Mouse (Mus musculus): ENCODE results near the gene Pecr. TPM values are rescaled to one million over a fixed set of nuclear protein-coding genes. Genes with fewer than 3 reads are reported as not detected.
A peak's percentile ranks its signal among the peaks of the same experiment; 100 is the strongest.
"Not testable (repeated sequence)": the region's sequence is repeated elsewhere in the genome, so short reads cannot be mapped to it uniquely, and the experiment has no call there.

Pecr gene
- polyA plus RNA-seq, 1 experiment from 2014 or later, result 21.7 TPM

DNA sequence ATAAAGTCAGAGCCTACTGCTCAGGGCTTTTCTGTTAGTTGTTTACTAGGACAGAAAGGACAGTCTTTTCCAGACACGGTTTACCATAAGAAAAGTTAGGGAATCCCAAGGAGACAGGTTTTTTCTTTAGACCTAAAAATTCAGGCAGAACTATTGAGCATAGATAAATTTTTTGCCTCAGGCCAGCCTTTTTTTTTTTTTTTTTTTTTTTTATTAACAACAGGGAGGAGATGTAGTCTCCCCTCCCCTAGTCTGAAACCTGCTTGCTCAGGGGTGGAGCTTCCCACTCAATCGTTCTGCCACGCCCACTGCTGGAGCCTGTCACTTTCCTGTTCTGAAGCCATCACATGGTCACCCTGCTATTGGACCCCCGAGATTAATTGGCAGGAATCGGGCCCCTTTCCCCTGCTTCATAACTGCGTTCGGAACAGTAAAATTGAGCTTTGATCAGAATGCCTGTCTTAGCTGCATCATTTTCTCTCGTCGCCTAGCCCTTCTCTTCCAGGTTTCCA is 35.8 kb downstream of the Pecr start:
- not testable (repeated sequence) for H3K9ac ChIP-seq; H3K27ac ChIP-seq; H3K36me3 ChIP-seq; H3K27me3 ChIP-seq; H3K4me3 ChIP-seq; H3K4me1 ChIP-seq (replicated peaks); H3K4me2 ChIP-seq; ATAC-seq (replicated peaks; ENCODE audit: insufficient number of reproducible peaks, insufficient read depth, low FRiP score, low read depth); H3K9me3 ChIP-seq (replicated peaks)
- WGBS, result 48% methylated on average over 9 of the region's 9 CpGs

DNA sequence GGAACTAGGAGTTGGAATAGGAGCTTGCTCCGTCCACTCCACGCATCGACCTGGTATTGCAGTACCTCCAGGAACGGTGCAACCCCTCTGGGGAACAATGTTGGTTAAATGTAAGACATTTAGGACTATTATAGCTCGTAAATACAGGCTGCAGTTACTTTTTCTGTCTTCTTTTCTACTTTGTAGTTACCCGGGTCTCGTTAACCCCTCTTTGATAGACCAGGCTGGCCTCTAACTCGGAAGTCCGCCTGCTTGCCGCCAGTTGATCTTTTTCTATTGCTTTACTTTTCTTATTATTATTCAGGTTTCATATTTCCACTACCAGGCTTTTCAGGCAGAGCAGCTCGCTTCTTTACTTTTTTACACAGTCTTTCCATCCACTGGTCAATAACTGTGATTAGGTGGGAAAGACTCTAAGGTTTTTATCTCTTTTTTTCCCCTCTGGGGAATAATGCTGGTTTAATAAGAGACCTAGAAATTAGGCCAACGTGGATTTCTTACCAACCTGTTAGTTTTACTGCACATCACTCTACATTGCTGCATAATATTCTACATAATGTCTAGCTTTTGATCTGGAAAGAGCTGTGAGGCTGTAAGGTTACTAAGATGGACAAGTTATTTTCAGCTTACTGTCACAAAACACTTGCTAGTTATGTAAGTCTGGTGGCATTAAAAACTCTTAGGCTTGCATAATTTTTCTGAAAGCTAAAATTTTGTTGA is 39.6 kb downstream of the Pecr start:
- Histone ChIP-seq H3K4me1 (replicated peaks) (no peaks in the 10 kb centered on the region), H3K4me3 (peak overlapping the region; percentile 56), H3K27ac (peak overlapping the region; percentile 98), H3K4me2 (peak overlapping the region; percentile 77), H3K9ac (0 out of 2 replicates have a peak overlapping the region, but pooled peaks have one; percentile 25), H3K9me3 (replicated peaks) (no peaks in the 10 kb centered on the region), H3K27me3 (no peaks in the 10 kb centered on the region), H3K36me3 (no peaks in the 10 kb centered on the region)
- WGBS, result under 1% methylated on average over 12 of the region's 12 CpGs
- ATAC-seq (replicated peaks; ENCODE audit: insufficient number of reproducible peaks, insufficient read depth, low FRiP score, low read depth), result peak; percentile 56; the same call in 1 of the 2 replicates

DNA sequence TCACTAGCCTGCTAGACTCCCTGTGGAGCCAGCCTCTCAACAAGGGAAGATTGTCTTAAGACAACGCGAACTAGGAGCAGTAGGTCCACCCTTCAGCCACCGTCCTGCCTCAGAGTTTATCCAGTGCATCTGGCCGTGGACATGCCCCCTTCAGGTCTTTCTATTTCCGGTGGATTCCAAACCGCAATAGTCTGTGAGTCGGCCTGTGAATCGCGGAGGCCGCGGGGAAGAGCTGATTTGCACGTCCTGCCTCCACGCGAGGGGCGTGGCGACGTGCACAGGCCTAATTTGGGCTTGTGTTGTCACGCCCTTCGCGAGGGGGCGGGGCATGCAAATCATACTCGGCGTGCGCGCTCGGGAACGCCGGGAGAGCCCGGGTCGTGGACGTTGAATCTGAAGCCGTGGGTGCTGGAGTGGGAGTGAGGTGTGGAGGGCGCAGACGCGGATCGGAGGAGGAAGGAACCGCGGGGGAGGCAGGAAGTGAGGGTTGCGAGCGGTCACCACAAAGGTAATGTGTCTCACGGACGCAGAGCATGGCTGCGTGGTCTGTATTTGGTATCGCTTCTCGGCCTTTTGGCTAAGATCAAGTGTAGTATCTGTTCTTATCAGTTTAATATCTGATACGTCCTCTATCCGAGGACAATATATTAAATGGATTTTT is 40.3 kb downstream of the Pecr start:
- H3K9me3 ChIP-seq (replicated peaks), result no peaks in the 10 kb centered on the region
- under 1% methylated on average over 47 of the region's 47 CpGs for WGBS
- peak overlapping the region; percentile 77 for H3K4me2 ChIP-seq
- H3K4me3 ChIP-seq, result peak overlapping the region; percentile 56
- no peaks in the 10 kb centered on the region for H3K36me3 ChIP-seq
- H3K27me3 ChIP-seq, result no peaks in the 10 kb centered on the region
- ATAC-seq (replicated peaks; ENCODE audit: insufficient number of reproducible peaks, insufficient read depth, low FRiP score, low read depth), result peak; percentile 95
- no peaks in the 10 kb centered on the region for H3K4me1 ChIP-seq (replicated peaks)
- peak overlapping the region; percentile 81 for H3K9ac ChIP-seq
- H3K27ac ChIP-seq, result peak overlapping the region; percentile 98

DNA sequence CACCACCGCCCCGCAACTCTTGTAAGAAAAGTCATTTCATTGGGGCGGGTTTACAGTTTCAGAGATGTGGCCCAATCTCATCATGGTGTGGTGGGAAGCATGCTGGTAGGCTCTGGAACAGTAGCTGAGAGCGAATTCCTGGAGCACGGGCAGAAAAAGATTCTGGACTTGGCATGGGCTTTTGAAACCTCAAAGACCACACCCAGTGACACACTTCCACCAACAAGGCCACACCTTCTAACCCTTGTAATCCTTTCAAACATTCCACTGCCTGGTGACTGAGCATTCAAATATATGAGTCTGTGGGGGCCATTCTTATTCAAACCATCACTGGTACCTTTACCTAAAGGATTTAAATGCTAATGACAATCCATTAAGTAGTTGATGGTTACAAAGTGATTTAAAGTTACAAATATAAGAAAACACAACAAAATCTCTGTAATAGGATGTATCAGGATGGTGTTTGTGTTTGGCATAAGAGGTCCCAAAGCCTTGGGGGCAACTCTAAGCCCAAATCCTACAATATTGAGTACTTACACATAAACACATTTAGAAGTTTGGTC is 41.5 kb downstream of the Pecr start:
- ATAC-seq (replicated peaks; ENCODE audit: insufficient number of reproducible peaks, insufficient read depth, low FRiP score, low read depth), result no peak
- H3K9ac ChIP-seq, result no peak overlapping the region
- H3K9me3 ChIP-seq (replicated peaks), result no peaks in the 10 kb centered on the region
- 0 out of 2 replicates have a peak, but pooled peaks cover 5% of the 10 kb centered on the region for H3K4me1 ChIP-seq (replicated peaks)
- no peaks in the 10 kb centered on the region for H3K27me3 ChIP-seq
- no peaks in the 10 kb centered on the region for H3K36me3 ChIP-seq
- WGBS, result 86% methylated on average over 5 of the region's 5 CpGs
- no peak overlapping the region for H3K4me3 ChIP-seq
- no peak overlapping the region for H3K4me2 ChIP-seq
- H3K27ac ChIP-seq, result no peak overlapping the region

DNA sequence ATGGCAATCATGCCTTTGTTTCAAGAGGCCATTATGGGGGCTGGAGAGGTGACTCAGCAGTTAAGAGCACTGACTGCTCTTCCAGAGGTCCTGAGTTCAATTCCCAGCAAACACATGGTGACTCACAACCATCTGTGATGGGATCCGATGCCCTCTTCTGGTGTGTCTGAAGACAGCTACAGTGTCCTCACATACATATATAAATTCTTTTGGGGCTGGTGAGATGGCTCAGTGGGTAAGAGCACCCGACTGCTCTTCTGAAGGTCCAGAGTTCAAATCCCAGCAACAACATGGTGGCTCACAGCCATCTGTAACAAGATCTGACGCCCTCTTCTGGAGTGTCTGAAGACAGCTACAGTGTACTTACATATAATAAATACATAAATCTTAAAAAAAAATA is 45.0 kb downstream of the Pecr start:
- H3K9me3 ChIP-seq (replicated peaks); H3K9ac ChIP-seq; H3K27ac ChIP-seq; ATAC-seq (replicated peaks; ENCODE audit: insufficient number of reproducible peaks, insufficient read depth, low FRiP score, low read depth); H3K4me3 ChIP-seq; H3K4me2 ChIP-seq; H3K4me1 ChIP-seq (replicated peaks); H3K36me3 ChIP-seq; H3K27me3 ChIP-seq: not testable (repeated sequence)
- 82% methylated on average over 3 of the region's 3 CpGs for WGBS

DNA sequence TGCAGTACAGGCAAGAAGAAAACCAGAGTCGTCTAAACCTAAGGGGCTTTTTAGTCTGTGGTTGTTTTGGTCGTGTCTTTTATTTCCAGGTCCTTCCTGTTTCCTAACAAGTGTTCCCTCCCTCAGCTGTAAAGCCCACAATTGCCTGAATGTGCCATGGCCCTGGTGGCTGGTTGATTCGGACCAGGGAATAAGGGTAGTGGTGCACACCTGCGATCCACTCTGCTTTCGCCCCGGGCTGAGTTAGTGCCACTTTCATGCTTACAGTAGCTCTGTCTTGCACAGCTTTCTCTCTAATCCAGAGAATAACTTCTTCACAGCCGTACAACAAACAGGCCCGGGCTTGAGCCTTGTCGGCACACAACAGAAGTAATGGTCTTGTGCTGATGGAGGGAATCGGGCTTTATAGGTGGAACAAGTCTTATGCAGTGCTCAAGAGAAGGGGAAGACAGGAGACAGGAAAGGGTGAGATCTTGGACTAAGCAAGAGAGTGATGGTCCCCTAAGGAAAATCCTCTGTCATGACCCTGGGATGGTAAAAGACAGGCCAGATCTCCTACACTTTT is 46.0 kb downstream of the Pecr start:
- no peak overlapping the region for H3K4me3 ChIP-seq
- peak overlapping the region; percentile 38 for H3K27ac ChIP-seq
- H3K36me3 ChIP-seq, result no peaks in the 10 kb centered on the region
- H3K9ac ChIP-seq, result 0 out of 2 replicates have a peak overlapping the region, but pooled peaks have one; percentile 3
- no peak for ATAC-seq (replicated peaks; ENCODE audit: insufficient number of reproducible peaks, insufficient read depth, low FRiP score, low read depth)
- 62% methylated on average over 10 of the region's 10 CpGs for WGBS
- H3K4me1 ChIP-seq (replicated peaks), result 0 out of 2 replicates have a peak, but pooled peaks cover 8% of the 10 kb centered on the region
- peak overlapping the region; percentile 47 for H3K4me2 ChIP-seq
- no peaks in the 10 kb centered on the region for H3K9me3 ChIP-seq (replicated peaks)
- H3K27me3 ChIP-seq, result peaks cover 7% of the 10 kb centered on the region

DNA sequence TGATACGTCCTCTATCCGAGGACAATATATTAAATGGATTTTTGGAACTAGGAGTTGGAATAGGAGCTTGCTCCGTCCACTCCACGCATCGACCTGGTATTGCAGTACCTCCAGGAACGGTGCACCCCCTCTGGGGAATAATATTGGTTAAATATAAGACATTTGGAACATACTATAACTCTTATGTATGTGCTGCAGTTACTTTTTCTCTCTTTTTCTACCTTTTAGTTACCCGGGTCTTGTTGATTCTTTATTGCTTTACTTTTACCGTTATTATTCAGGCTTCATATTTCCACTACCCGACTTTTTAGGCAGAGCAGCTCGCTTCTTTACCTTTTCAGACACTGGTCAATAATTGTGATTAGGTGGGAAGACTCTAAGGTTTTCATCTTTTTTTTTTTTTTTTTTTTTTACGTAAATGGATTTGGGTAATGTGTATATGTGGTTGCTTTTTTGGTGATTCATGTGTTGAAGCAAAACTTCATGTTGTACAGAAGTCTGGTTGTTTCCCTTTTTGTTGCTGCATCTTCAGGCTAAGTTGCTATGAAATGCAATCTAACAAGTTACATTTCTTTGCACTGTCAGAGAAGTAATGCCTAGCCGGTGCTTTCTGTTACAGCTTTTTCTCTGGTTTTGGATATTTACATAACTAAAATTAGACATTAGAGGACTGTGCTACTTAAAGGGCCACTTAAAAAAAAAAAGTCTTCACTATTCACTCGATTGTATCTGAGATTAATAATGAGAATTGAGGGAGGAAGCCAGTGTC is 46.9 kb downstream of the Pecr start:
- WGBS, result 3% methylated on average over 13 of the region's 13 CpGs
- H3K9ac ChIP-seq, result peak overlapping the region; percentile 21; the same call in 1 of the 2 replicates

DNA sequence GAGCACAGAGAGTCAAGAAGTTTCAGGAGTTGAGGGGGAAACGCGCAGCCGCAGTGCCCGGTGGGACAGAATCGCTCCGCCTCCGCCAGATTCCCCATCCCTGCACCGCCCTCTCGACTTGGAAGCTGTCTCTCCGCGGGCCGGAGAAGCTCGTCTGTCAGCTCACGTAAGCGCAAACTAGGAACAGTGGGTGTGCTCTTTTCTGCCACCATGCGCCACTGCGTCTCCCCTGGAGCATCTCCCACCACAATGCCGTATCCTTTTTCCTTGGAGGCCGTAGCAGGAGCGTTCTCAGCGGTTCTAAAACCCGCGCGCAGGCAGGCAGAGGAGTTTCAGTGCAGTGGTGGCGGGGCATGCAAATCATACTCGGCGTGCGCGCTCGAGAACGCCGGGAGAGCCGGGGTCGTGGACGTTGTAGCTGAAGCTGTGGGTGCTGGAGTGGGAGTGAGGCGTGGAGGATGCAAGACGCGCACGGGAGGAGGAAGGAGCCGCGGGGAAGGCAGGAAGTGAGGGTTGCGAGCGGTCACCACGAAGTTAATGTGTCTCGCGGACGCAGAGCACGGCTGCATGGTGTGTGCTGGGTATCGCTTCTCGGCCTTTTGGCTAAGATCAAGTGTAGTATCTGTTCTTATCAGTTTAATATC is 47.6 kb downstream of the Pecr start:
- peak overlapping the region; percentile 78 for H3K4me2 ChIP-seq
- 0% methylated on average over 37 of the region's 50 CpGs for WGBS
- H3K4me3 ChIP-seq, result peak overlapping the region; percentile 73
- H3K36me3 ChIP-seq; H3K9me3 ChIP-seq (replicated peaks); H3K4me1 ChIP-seq (replicated peaks); H3K27me3 ChIP-seq: not testable (repeated sequence)
- H3K27ac ChIP-seq, result peak overlapping the region; percentile 90
- peak; percentile 85 for ATAC-seq (replicated peaks; ENCODE audit: insufficient number of reproducible peaks, insufficient read depth, low FRiP score, low read depth)
- H3K9ac ChIP-seq, result peak overlapping the region; percentile 72

More for the DNA sequence above, 46.9 kb downstream of the Pecr start:
- Histone ChIP-seq H3K4me2 (peak overlapping the region; percentile 47), H3K4me3 (peak overlapping the region; percentile 27), H3K9me3 (replicated peaks) (no peaks in the 10 kb centered on the region), H3K27ac (no peak overlapping the region), H3K4me1 (replicated peaks) (0 out of 2 replicates have a peak, but pooled peaks cover 8% of the 10 kb centered on the region), H3K36me3 (no peaks in the 10 kb centered on the region), H3K27me3 (peaks cover 7% of the 10 kb centered on the region)
- 0 out of 2 replicates have a peak, but pooled peaks have one; percentile 11 for ATAC-seq (replicated peaks; ENCODE audit: insufficient number of reproducible peaks, insufficient read depth, low FRiP score, low read depth)

DNA sequence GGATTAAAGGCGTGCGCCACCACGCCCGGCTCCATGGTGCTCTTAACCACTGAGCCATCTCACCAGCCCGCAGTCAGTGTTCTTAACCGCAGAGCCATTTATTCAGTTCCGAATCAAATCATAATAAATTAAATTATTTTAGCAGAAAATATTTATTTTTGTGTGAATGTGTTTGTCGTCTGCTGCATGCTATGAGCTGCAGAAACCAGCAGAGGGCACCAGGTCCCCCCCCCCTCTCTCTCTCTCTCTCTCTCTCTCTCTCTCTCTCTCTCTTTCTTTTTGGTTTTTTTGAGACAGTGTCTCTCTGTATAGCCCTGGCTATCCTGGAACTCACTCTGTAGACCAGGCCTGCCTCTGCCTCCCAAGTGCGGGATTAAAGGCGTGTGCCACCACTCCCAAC is 51.5 kb downstream of the Pecr start:
- H3K27me3 ChIP-seq; H3K9ac ChIP-seq; H3K4me3 ChIP-seq; ATAC-seq (replicated peaks; ENCODE audit: insufficient number of reproducible peaks, insufficient read depth, low FRiP score, low read depth); H3K27ac ChIP-seq; H3K36me3 ChIP-seq; H3K9me3 ChIP-seq (replicated peaks); H3K4me1 ChIP-seq (replicated peaks); H3K4me2 ChIP-seq: not testable (repeated sequence)
- 75% methylated on average over 10 of the region's 10 CpGs for WGBS

DNA sequence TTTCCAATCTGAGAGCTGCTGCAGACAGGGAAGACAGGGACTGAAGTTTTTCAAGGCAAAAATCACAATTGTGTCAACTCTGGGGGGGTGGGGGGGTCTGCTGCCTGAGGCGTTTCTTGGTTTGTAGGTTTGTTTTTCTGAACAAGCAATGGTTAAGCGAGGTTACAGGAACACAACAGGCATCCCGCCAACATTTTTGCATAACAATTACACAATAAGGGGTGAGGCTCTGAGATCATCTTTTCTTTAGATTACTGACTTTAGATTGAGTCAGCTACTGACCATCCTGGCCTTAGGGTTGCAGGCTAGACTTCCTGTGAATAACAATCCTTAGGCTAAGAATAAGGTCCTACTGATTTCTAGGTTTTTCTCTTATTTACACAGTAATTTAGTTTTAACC is 55.1 kb downstream of the Pecr start:
- Histone ChIP-seq H3K4me1 (replicated peaks) (no peaks in the 10 kb centered on the region), H3K27me3 (peaks cover 6% of the 10 kb centered on the region), H3K36me3 (no peaks in the 10 kb centered on the region), H3K9ac (no peak overlapping the region), H3K4me2 (no peak overlapping the region), H3K9me3 (replicated peaks) (no peaks in the 10 kb centered on the region), H3K27ac (no peak overlapping the region), H3K4me3 (no peak overlapping the region)
- no peak for ATAC-seq (replicated peaks; ENCODE audit: insufficient number of reproducible peaks, insufficient read depth, low FRiP score, low read depth)
- 47% methylated on average over 3 of the region's 3 CpGs for WGBS

Measured in heart, embryonic 15.5 days (tissue).